Mouse (Mus musculus): ENCODE results near the gene Ntn1. TPM values are rescaled to one million over a fixed set of nuclear protein-coding genes. Genes with fewer than 3 reads are reported as not detected.

The Ntn1 gene
- polyA plus RNA-seq, 1 experiment from 2014 or later: 17.7 TPM

DNA sequence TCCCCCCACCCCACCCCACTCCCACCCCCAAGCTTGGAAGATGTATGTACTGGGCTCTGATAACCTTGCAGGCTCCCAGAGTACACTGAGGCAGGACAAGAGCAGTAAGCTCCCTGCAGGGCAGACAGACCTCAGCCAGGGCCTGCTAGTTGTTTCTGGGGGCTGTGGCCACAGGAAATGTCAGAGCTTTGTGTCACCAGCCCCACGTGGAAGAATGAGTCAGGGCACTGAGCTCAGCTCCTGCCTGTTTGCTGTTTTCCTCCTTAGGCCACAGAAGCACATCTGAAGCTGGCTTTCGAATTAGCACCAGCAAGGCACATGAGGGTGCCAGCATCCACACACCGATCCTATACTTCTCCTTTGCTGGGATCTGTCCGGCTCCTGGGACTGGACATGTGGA, 86.8 kb downstream of the Ntn1 start:
- Histone ChIP-seq H3K36me3 (ENCODE audit: control insufficient read depth, insufficient read depth) (no peaks in the 10 kb centered on the region), H3K4me1 (ENCODE audit: control insufficient read depth, insufficient read depth, low read length) (peaks cover 15% of the 10 kb centered on the region), H3K9ac (ENCODE audit: low read length) (no peak overlapping the region), H3K4me3 (ENCODE audit: low read length) (no peak overlapping the region), H3K4me2 (ENCODE audit: low read depth, low read length) (no peak overlapping the region), H3K27ac (ENCODE audit: low read length) (peak overlapping the region; percentile 12; the same call in 1 of the 2 replicates), H3K27me3 (ENCODE audit: control insufficient read depth, insufficient read depth, low read length) (no peaks in the 10 kb centered on the region), H3K9me3 (replicated peaks; ENCODE audit: control insufficient read depth, low read length) (no peaks in the 10 kb centered on the region)
- whole genome bisulfite sequencing: 48% methylated on average over 4 of the region's 4 CpGs
- no peak for ATAC-seq (replicated peaks; ENCODE audit: extremely low read depth, insufficient read depth, low FRiP score)

- no peak overlapping the region for H3K9ac ChIP-seq (ENCODE audit: low read length)
Measured at GRCm38 (mm10) chr11:68313065-68313464, 87.6 kb downstream of the Ntn1 start.

DNA sequence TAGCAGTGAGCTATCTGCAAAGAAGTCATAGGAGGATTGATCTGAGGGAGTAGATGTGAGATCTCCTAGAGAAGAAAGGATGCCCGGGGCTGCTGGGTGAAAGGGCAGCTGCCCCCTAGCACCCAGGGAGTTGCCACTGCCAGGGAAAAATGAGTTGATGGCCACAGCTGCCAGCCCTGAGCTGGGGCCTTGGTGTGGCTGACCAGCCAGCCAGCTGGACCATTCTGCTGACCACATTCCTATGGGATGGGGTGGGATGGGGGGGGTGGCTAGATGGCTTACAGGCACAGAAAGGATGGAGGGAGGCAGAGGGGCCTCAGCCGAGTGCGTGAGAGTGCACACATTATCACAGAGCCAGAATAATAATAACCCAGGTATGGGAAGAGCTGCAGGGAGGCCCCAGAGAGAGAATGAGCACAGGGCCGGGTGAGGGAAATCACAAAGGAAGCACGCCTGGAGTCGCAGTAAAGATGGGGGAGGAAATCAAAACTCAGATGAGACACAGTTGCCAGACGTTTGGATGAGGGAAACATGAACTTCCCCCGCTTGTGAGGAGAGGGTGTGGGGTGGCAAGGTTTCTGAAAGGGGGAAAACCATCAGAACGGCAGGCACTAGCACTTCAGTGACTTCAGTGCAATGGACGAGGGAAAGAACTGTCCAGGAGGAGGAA, 91.6 kb downstream of the Ntn1 start:
- ATAC-seq (replicated peaks; ENCODE audit: extremely low read depth, insufficient read depth, low FRiP score): no peak
- Histone ChIP-seq H3K9ac (ENCODE audit: low read length) (no peak overlapping the region), H3K36me3 (ENCODE audit: control insufficient read depth, insufficient read depth) (no peaks in the 10 kb centered on the region), H3K27me3 (ENCODE audit: control insufficient read depth, insufficient read depth, low read length) (no peaks in the 10 kb centered on the region), H3K9me3 (replicated peaks; ENCODE audit: control insufficient read depth, low read length) (no peaks in the 10 kb centered on the region), H3K4me1 (ENCODE audit: control insufficient read depth, insufficient read depth, low read length) (peaks cover 15% of the 10 kb centered on the region), H3K4me3 (ENCODE audit: low read length) (no peak overlapping the region), H3K4me2 (ENCODE audit: low read depth, low read length) (no peak overlapping the region), H3K27ac (ENCODE audit: low read length) (no peak overlapping the region)
- WGBS: 51% methylated on average over 10 of the region's 10 CpGs

More at GRCm38 (mm10) chr11:68313065-68313464, 87.6 kb downstream of the Ntn1 start:
- Histone ChIP-seq H3K4me3 (ENCODE audit: low read length) (no peak overlapping the region), H3K9me3 (replicated peaks; ENCODE audit: control insufficient read depth, low read length) (no peaks in the 10 kb centered on the region), H3K36me3 (ENCODE audit: control insufficient read depth, insufficient read depth) (no peaks in the 10 kb centered on the region), H3K27me3 (ENCODE audit: control insufficient read depth, insufficient read depth, low read length) (no peaks in the 10 kb centered on the region), H3K4me2 (ENCODE audit: low read depth, low read length) (no peak overlapping the region), H3K27ac (ENCODE audit: low read length) (no peak overlapping the region), H3K4me1 (ENCODE audit: control insufficient read depth, insufficient read depth, low read length) (peaks cover 17% of the 10 kb centered on the region)
- WGBS: 26% methylated on average over 7 of the region's 7 CpGs
- no peak for ATAC-seq (replicated peaks; ENCODE audit: extremely low read depth, insufficient read depth, low FRiP score)

GRCm38 (mm10) chr11:68305997-68306396, 94.6 kb downstream of the Ntn1 start:
- Histone ChIP-seq H3K4me1 (ENCODE audit: control insufficient read depth, insufficient read depth, low read length) (peaks cover 12% of the 10 kb centered on the region; the same call in 1 of the 2 replicates), H3K36me3 (ENCODE audit: control insufficient read depth, insufficient read depth) (no peaks in the 10 kb centered on the region), H3K4me2 (ENCODE audit: low read depth, low read length) (no peak overlapping the region), H3K27ac (ENCODE audit: low read length) (no peak overlapping the region), H3K9ac (ENCODE audit: low read length) (no peak overlapping the region), H3K27me3 (ENCODE audit: control insufficient read depth, insufficient read depth, low read length) (no peaks in the 10 kb centered on the region), H3K9me3 (replicated peaks; ENCODE audit: control insufficient read depth, low read length) (no peaks in the 10 kb centered on the region), H3K4me3 (ENCODE audit: low read length) (no peak overlapping the region)
- WGBS: 78% methylated on average over 8 of the region's 8 CpGs
- no peak for ATAC-seq (replicated peaks; ENCODE audit: extremely low read depth, insufficient read depth, low FRiP score)

GRCm38 (mm10) chr11:68302323-68302722, 98.3 kb downstream of the Ntn1 start:
- H3K9ac ChIP-seq (ENCODE audit: low read length): no peak overlapping the region
- 0 out of 2 replicates have a peak, but pooled peaks have one; percentile 14 for ATAC-seq (replicated peaks; ENCODE audit: extremely low read depth, insufficient read depth, low FRiP score)
- no peaks in the 10 kb centered on the region for H3K36me3 ChIP-seq (ENCODE audit: control insufficient read depth, insufficient read depth)
- no peak overlapping the region for H3K4me3 ChIP-seq (ENCODE audit: low read length)
- no peak overlapping the region for H3K27ac ChIP-seq (ENCODE audit: low read length)
- WGBS: 55% methylated on average over 7 of the region's 7 CpGs
- H3K4me1 ChIP-seq (ENCODE audit: control insufficient read depth, insufficient read depth, low read length): peaks cover 9% of the 10 kb centered on the region; the same call in 1 of the 2 replicates
- no peak overlapping the region for H3K4me2 ChIP-seq (ENCODE audit: low read depth, low read length)
- H3K27me3 ChIP-seq (ENCODE audit: control insufficient read depth, insufficient read depth, low read length): no peaks in the 10 kb centered on the region
- H3K9me3 ChIP-seq (replicated peaks; ENCODE audit: control insufficient read depth, low read length): no peaks in the 10 kb centered on the region

DNA sequence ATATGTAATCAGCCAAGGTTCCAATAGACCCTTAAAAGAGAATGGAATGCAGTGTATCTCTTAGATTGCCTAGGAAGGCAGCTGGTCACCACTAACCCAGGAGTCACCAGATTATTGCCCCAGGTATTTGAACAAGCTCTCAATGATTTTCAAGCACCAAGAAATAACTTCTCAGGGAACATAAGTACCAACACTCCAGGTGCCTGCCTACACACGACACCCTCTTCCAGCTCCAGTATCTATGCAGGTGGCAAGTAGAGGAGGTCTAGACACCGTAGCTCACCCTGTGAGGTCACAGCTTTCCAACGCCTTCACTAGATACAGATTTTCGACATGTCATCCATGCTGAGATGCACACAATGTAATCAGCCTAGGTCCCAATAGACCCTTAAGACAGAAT, 99.0 kb downstream of the Ntn1 start:
- no peak overlapping the region for H3K4me3 ChIP-seq (ENCODE audit: low read length)
- WGBS: 55% methylated on average over 4 of the region's 4 CpGs
- H3K9me3 ChIP-seq (replicated peaks; ENCODE audit: control insufficient read depth, low read length): no peaks in the 10 kb centered on the region
- H3K27ac ChIP-seq (ENCODE audit: low read length): no peak overlapping the region
- no peak for ATAC-seq (replicated peaks; ENCODE audit: extremely low read depth, insufficient read depth, low FRiP score)
- H3K27me3 ChIP-seq (ENCODE audit: control insufficient read depth, insufficient read depth, low read length): no peaks in the 10 kb centered on the region
- H3K4me2 ChIP-seq (ENCODE audit: low read depth, low read length): no peak overlapping the region
- H3K9ac ChIP-seq (ENCODE audit: low read length): no peak overlapping the region
- H3K4me1 ChIP-seq (ENCODE audit: control insufficient read depth, insufficient read depth, low read length): peaks cover 9% of the 10 kb centered on the region; the same call in 1 of the 2 replicates
- H3K36me3 ChIP-seq (ENCODE audit: control insufficient read depth, insufficient read depth): no peaks in the 10 kb centered on the region

DNA sequence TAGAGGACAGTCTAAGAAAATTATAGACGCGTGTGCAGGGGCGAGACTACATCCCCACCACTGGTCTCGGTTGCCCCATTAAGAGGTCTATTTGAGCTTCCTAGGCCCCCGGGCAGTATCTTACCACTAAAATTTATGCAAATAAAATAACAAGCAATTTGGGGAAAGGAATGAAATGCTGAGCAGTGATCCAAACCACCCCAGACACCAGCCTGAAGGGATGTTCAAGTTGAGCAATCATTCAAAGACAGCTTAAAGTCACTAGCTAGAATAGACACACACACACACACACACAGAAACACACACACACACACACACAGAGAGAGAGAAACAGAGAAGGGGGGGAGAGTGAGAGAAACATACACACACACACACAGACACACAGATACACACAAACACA, 105.1 kb downstream of the Ntn1 start:
- no peak overlapping the region for H3K27ac ChIP-seq (ENCODE audit: low read length)
- 84% methylated on average over 5 of the region's 5 CpGs for WGBS
- no peaks in the 10 kb centered on the region for H3K9me3 ChIP-seq (replicated peaks; ENCODE audit: control insufficient read depth, low read length)
- H3K4me1 ChIP-seq (ENCODE audit: control insufficient read depth, insufficient read depth, low read length): no peaks in the 10 kb centered on the region
- H3K4me3 ChIP-seq (ENCODE audit: low read length): no peak overlapping the region
- no peaks in the 10 kb centered on the region for H3K27me3 ChIP-seq (ENCODE audit: control insufficient read depth, insufficient read depth, low read length)
- H3K36me3 ChIP-seq (ENCODE audit: control insufficient read depth, insufficient read depth): no peaks in the 10 kb centered on the region
- ATAC-seq (replicated peaks; ENCODE audit: extremely low read depth, insufficient read depth, low FRiP score): no peak
- no peak overlapping the region for H3K4me2 ChIP-seq (ENCODE audit: low read depth, low read length)
- no peak overlapping the region for H3K9ac ChIP-seq (ENCODE audit: low read length)

- WGBS: 84% methylated on average over 8 of the region's 8 CpGs
- Histone ChIP-seq H3K4me2 (ENCODE audit: low read depth, low read length) (no peak overlapping the region), H3K4me1 (ENCODE audit: control insufficient read depth, insufficient read depth, low read length) (peaks cover 14% of the 10 kb centered on the region), H3K9me3 (replicated peaks; ENCODE audit: control insufficient read depth, low read length) (no peaks in the 10 kb centered on the region), H3K9ac (ENCODE audit: low read length) (no peak overlapping the region), H3K36me3 (ENCODE audit: control insufficient read depth, insufficient read depth) (no peaks in the 10 kb centered on the region), H3K4me3 (ENCODE audit: low read length) (no peak overlapping the region), H3K27ac (ENCODE audit: low read length) (no peak overlapping the region), H3K27me3 (ENCODE audit: control insufficient read depth, insufficient read depth, low read length) (no peaks in the 10 kb centered on the region)
- no peak for ATAC-seq (replicated peaks; ENCODE audit: extremely low read depth, insufficient read depth, low FRiP score)
Measured at GRCm38 (mm10) chr11:68290631-68291030, 110.0 kb downstream of the Ntn1 start.

- H3K9ac ChIP-seq (ENCODE audit: low read length): no peak overlapping the region
- ATAC-seq (replicated peaks; ENCODE audit: extremely low read depth, insufficient read depth, low FRiP score): no peak
- H3K36me3 ChIP-seq (ENCODE audit: control insufficient read depth, insufficient read depth): no peaks in the 10 kb centered on the region
- H3K9me3 ChIP-seq (replicated peaks; ENCODE audit: control insufficient read depth, low read length): no peaks in the 10 kb centered on the region
- 70% methylated on average over 5 of the region's 5 CpGs for WGBS
- H3K27ac ChIP-seq (ENCODE audit: low read length): no peak overlapping the region
- H3K4me2 ChIP-seq (ENCODE audit: low read depth, low read length): no peak overlapping the region
- H3K4me3 ChIP-seq (ENCODE audit: low read length): no peak overlapping the region
- peaks cover 16% of the 10 kb centered on the region for H3K4me1 ChIP-seq (ENCODE audit: control insufficient read depth, insufficient read depth, low read length)
- no peaks in the 10 kb centered on the region for H3K27me3 ChIP-seq (ENCODE audit: control insufficient read depth, insufficient read depth, low read length)
Measured at GRCm38 (mm10) chr11:68287331-68287730, 113.3 kb downstream of the Ntn1 start.

All from heart, embryonic 16.5 days (tissue).